Mouse (Mus musculus) heart, postnatal 25 days (tissue): Measurements from ENCODE around the gene Opa1. TPM values are rescaled to one million over a fixed set of nuclear protein-coding genes. Genes with fewer than 3 reads are reported as not detected.

ENCODE experiments used
- DNase-seq: peaks from one replicate; pipeline ENCODE4 v3.0.0; 2022; ENCODE audit warnings: low spot score
- intact Hi-C: fragments of 180-260 bp; cut with DNase I; formaldehyde crosslinking; loops from one replicate; pipeline ENCODE4 v1.15.1; 2025
- total RNA-seq, 2 experiments: library from RNA; stranded (reverse); gene quantifications; 2 replicates each; pipeline ENCODE4 v1.2.3; 2021

The Opa1 gene
- total RNA-seq, 2 experiments from 2014 or later, result 147 to 153 TPM

- intact Hi-C loops, result no loop called here
- DNase-seq, result no peak
These were observed 105.5 kb downstream of the Opa1 start for GRCm38 (mm10) chr16:29684641-29685040.

- DNase-seq, result no peak
These were observed 107.0 kb downstream of the Opa1 start for GRCm38 (mm10) chr16:29686141-29686540.

GRCm38 (mm10) chr16:29687987-29688885 is 109.1 kb downstream of the Opa1 start:
- intact Hi-C loops, result no loop called here

More at GRCm38 (mm10) chr16:29686141-29686540, 107.0 kb downstream of the Opa1 start:
- intact Hi-C loops, result no loop called here

GRCm38 (mm10) chr16:29689187-29689819 is 110.2 kb downstream of the Opa1 start:
- no peak for DNase-seq
- intact Hi-C loops, result no loop called here

More at GRCm38 (mm10) chr16:29687987-29688885, 109.1 kb downstream of the Opa1 start:
- DNase-seq, result no peak

- no peak for DNase-seq
- intact Hi-C loops, result no loop called here
These were observed 114.0 kb downstream of the Opa1 start for GRCm38 (mm10) chr16:29693025-29693682.

- intact Hi-C loops, result no loop called here
- DNase-seq, result no peak
These were observed 114.8 kb downstream of the Opa1 start for GRCm38 (mm10) chr16:29693791-29694419.

GRCm38 (mm10) chr16:29694420-29694959 is 115.4 kb downstream of the Opa1 start:
- intact Hi-C loops, result no loop called here
- DNase-seq, result no peak

Other genes with a start within 250 kb of the Opa1 start
- gene Atp13a5, start 200.6 kb upstream of the Opa1 start, total RNA-seq, result not detected
- not detected for gene Atp13a4, start 34.5 kb upstream of the Opa1 start, total RNA-seq